Mouse (Mus musculus) T-helper 1 cell (primary cell): ENCODE measurements around the gene Gle1.

ENCODE experiments used
- in situ Hi-C: fragments of 300-600 bp; cut with MboI, MseI; formaldehyde crosslinking; loops from one replicate; pipeline ENCODE4 v1.15.1; 2025; ENCODE audit warnings: high pct_unique_total_duplicates

Gle1 gene

GRCm38 (mm10) chr2:29964354-29965249 is 29.4 kb downstream of the Gle1 start:
- in situ Hi-C loops, result no loop called here

GRCm38 (mm10) chr2:29965250-29965843 is 30.1 kb downstream of the Gle1 start, which contains the start of gene Sptan1:
Sptan1 (plus strand) TSS chr2:29965560.
- in situ Hi-C loops, result no loop called here

GRCm38 (mm10) chr2:29965906-29966305 is 30.7 kb downstream of the Gle1 start:
- in situ Hi-C loops, result no loop called here

GRCm38 (mm10) chr2:29966826-29967225 is 31.6 kb downstream of the Gle1 start:
- in situ Hi-C loops, result no loop called here

GRCm38 (mm10) chr2:29967768-29968167 is 32.5 kb downstream of the Gle1 start:
- in situ Hi-C loops, result no loop called here

- in situ Hi-C loops, result no loop called here
These were observed 33.4 kb downstream of the Gle1 start for GRCm38 (mm10) chr2:29968638-29969037.

GRCm38 (mm10) chr2:29971838-29972635 is 36.8 kb downstream of the Gle1 start:
- in situ Hi-C loops, result no loop called here

- in situ Hi-C loops, result no loop called here
These were observed 38.3 kb downstream of the Gle1 start for GRCm38 (mm10) chr2:29973525-29973924.

GRCm38 (mm10) chr2:29977307-29977706 is 42.1 kb downstream of the Gle1 start:
- in situ Hi-C loops, result no loop called here

GRCm38 (mm10) chr2:29980661-29981060 is 45.4 kb downstream of the Gle1 start:
- in situ Hi-C loops, result no loop called here

- in situ Hi-C loops, result no loop called here
These were observed 56.7 kb downstream of the Gle1 start for GRCm38 (mm10) chr2:29991962-29992361.

GRCm38 (mm10) chr2:30009101-30009500 is 73.9 kb downstream of the Gle1 start:
- in situ Hi-C loops, result loop anchor here (5.0 to 25.0 kb wide), 3 partner anchors 502 to 2003 kb away; no protein-coding TSS in a partner anchor
